Mouse (Mus musculus) forebrain, embryonic 11.5 days (tissue): ENCODE results near the gene Ccdc174. TPM values are rescaled to one million over a fixed set of nuclear protein-coding genes. Genes with fewer than 3 reads are reported as not detected.

ENCODE experiments used
- polyA plus RNA-seq: library from polyadenylated mRNA; unstranded; fragments of >200 nt; fragmentation: Nextera tagmentation; extraction: Ambion mirVana; gene quantifications from 2 replicates; pipeline ENCODE4 v1.2.1, GENCODE M21; 2014

Ccdc174 gene
- polyA plus RNA-seq, 1 experiment from 2014 or later, result 47.7 TPM

Other genes starting within 250 kb of the Ccdc174 start
- 44.2 and 49.3 TPM in 2 replicates for gene Slc6a6, start 194.0 kb upstream of the Ccdc174 start, polyA plus RNA-seq
- gene Grip2, start 50.8 kb upstream of the Ccdc174 start, polyA plus RNA-seq, result 0.52 and 0.55 TPM in 2 replicates
- gene 4930590J08Rik, start 24.8 kb downstream of the Ccdc174 start, polyA plus RNA-seq, result 0.68 and 0.73 TPM in 2 replicates
- 6.3 and 6.6 TPM in 2 replicates for gene Fgd5, start 100.8 kb downstream of the Ccdc174 start, polyA plus RNA-seq
- gene Nr2c2, start 213.3 kb downstream of the Ccdc174 start, polyA plus RNA-seq, result 30.3 and 38.5 TPM in 2 replicates